Mouse (Mus musculus) liver, adult 2 months (tissue): Measurements from ENCODE around the gene Extl1. TPM values are rescaled to one million over a fixed set of nuclear protein-coding genes. Genes with fewer than 3 reads are reported as not detected.

Source experiments
- DNase-seq: peaks from one replicate; pipeline ENCODE4 v3.0.0-alpha.2; 2011; ENCODE audit warnings: low read depth, low spot score; ENCODE audit errors: extremely low read depth
- H3K27ac ChIP-seq: fragments of 200-500 bp; replicated peaks from 2 replicates; pipeline ENCODE4 v1.5.1; 2012; ENCODE audit warnings: low read depth, mild to moderate bottlenecking, control low read depth, inconsistent platforms, low read length; ENCODE audit not compliant: insufficient read depth
- H3K27me3 ChIP-seq: fragments of 200-500 bp; 2 replicates; pipeline ENCODE4 v1.6.1; 2012; ENCODE audit warnings: mild to moderate bottlenecking, moderate library complexity, low read length, inconsistent platforms; ENCODE audit not compliant: control insufficient read depth, insufficient read depth
- H3K36me3 ChIP-seq: fragments of 200-500 bp; 2 replicates; pipeline ENCODE4 v1.6.1; 2012; ENCODE audit warnings: low read length, inconsistent platforms; ENCODE audit not compliant: control insufficient read depth, insufficient read depth
- H3K4me1 ChIP-seq: fragments of 200-500 bp; 2 replicates; pipeline ENCODE4 v1.6.1; 2011; ENCODE audit warnings: low read length; ENCODE audit not compliant: control insufficient read depth, insufficient read depth
- H3K4me3 ChIP-seq: fragments of 200-500 bp; 2 replicates; pipeline ENCODE4 v1.5.1; 2011; ENCODE audit warnings: low read depth, mild to moderate bottlenecking, control low read depth, low read length, moderate library complexity; ENCODE audit not compliant: insufficient read depth
- H3K79me2 ChIP-seq: fragments of 200-500 bp; 2 replicates; pipeline ENCODE4 v1.6.1; 2012; ENCODE audit warnings: inconsistent platforms, mild to moderate bottlenecking, low read length, moderate library complexity; ENCODE audit not compliant: control insufficient read depth, insufficient read depth
- H3K9ac ChIP-seq: fragments of 200-500 bp; 2 replicates; pipeline ENCODE4 v1.6.1; 2012; ENCODE audit warnings: low read depth, mild to moderate bottlenecking, control low read depth, inconsistent platforms, low read length
- CTCF ChIP-seq: fragments of 200-500 bp; IDR thresholded peaks from 2 replicates; pipeline ENCODE4 v1.5.1; 2011; ENCODE audit warnings: low read depth, low read length, control low read depth
- POLR2A ChIP-seq: fragments of 200-500 bp; IDR thresholded peaks from 2 replicates; pipeline ENCODE4 v1.6.1; 2011; ENCODE audit warnings: low read length, control low read depth; ENCODE audit not compliant: insufficient read depth; ENCODE audit errors: extremely low read depth
- WGBS: fragments of 180-500 bp; shearing (Covaris S2); methylation state at CpG from one replicate; pipeline ENCODE4 v1.1.7; 2018; 5-methylcytosine and 5-hydroxymethylcytosine counted together
- polyA plus RNA-seq: library from polyadenylated mRNA; depleted of rRNA; stranded (reverse); fragments of >200 nt; gene quantifications from 2 replicates; pipeline ENCODE4 v1.2.3, GENCODE M21; 2012; rRNA removed
- total RNA-seq: library from RNA; depleted of rRNA; stranded (reverse); fragments of >200 nt; gene quantifications from 2 replicates; pipeline ENCODE4 v1.2.3, GENCODE M21; 2014; rRNA removed

The Extl1 gene
- total and polyA plus RNA-seq, 2 experiments: 1.6 to 6.6 TPM

DNA sequence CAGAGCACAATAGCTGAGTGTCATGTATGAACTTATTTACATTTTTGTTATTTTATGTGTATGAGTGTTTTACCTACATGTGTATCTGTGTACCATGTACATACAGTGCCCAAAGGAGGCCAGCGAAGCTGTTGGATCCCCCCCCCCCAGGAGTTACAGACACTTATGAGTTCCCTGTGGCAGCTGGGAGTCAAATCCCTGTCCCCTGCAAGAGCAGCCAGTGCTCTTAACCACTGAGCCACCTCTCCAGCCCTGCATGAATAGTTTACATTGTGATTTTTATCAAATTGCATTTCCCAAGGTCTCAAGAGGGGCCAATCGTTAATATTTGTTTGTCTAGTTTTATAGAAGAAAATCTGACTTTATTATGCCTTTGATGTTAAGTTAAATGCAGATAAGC lies 76.7 kb downstream of the Extl1 start:
- no peaks in the 10 kb centered on the region for H3K79me2 ChIP-seq
- H3K27ac ChIP-seq: no peak overlapping the region
- H3K4me1 ChIP-seq: peaks cover 4% of the 10 kb centered on the region
- no peak overlapping the region for H3K4me3 ChIP-seq
- DNase-seq: no peak
- WGBS: 47% methylated on average over 2 of the region's 2 CpGs
- H3K36me3 ChIP-seq: no peaks in the 10 kb centered on the region
- H3K27me3 ChIP-seq: no peaks in the 10 kb centered on the region
- H3K9ac ChIP-seq: no peak overlapping the region
- TF ChIP-seq CTCF: no peak
- TF ChIP-seq POLR2A: no peak

Other genes starting within 250 kb of the Extl1 start
- gene Cep85, start 196.7 kb downstream of the Extl1 start, total RNA-seq: 99.8 and 108 TPM in 2 replicates
- gene Cep85, start 196.7 kb downstream of the Extl1 start, polyA plus RNA-seq: 50.5 and 61.5 TPM in 2 replicates
- not detected in 2 replicates for gene Gm7534, start 180.8 kb downstream of the Extl1 start, total RNA-seq
- gene Gm7534, start 180.8 kb downstream of the Extl1 start, polyA plus RNA-seq: not detected in 2 replicates
- not detected in 2 replicates for gene Catsper4, start 156.5 kb downstream of the Extl1 start, total RNA-seq
- gene Catsper4, start 156.5 kb downstream of the Extl1 start, polyA plus RNA-seq: not detected in 2 replicates
- 0.07 and 0.09 TPM in 2 replicates for gene Cnksr1, start 145.5 kb downstream of the Extl1 start, total RNA-seq
- gene Cnksr1, start 145.5 kb downstream of the Extl1 start, polyA plus RNA-seq: 0.17 and 0.21 TPM in 2 replicates
- not detected in 2 replicates for gene E130218I03Rik, start 140.2 kb downstream of the Extl1 start, total RNA-seq
- not detected in 2 replicates for gene E130218I03Rik, start 140.2 kb downstream of the Extl1 start, polyA plus RNA-seq
- gene Zfp593, start 138.3 kb downstream of the Extl1 start, total RNA-seq: 2.9 and 3.2 TPM in 2 replicates
- 4.6 and 6.8 TPM in 2 replicates for gene Zfp593, start 138.3 kb downstream of the Extl1 start, polyA plus RNA-seq
- gene Gm30191, start 136.9 kb downstream of the Extl1 start, total RNA-seq: not detected in 2 replicates
- not detected in 2 replicates for gene Gm30191, start 136.9 kb downstream of the Extl1 start, polyA plus RNA-seq
- 0.13 and 0.28 TPM in 2 replicates for gene Grrp1, start 129.7 kb downstream of the Extl1 start, total RNA-seq
- gene Grrp1, start 129.7 kb downstream of the Extl1 start, polyA plus RNA-seq: 0.27 and 0.29 TPM in 2 replicates
- gene Pdik1l, start 96.0 kb downstream of the Extl1 start, total RNA-seq: 7.4 and 7.8 TPM in 2 replicates
- 2.6 and 2.7 TPM in 2 replicates for gene Pdik1l, start 96.0 kb downstream of the Extl1 start, polyA plus RNA-seq
- 0.09 TPM in 1 of 2 replicates, not detected in the other for gene Trim63, start 68.7 kb downstream of the Extl1 start, total RNA-seq
- gene Trim63, start 68.7 kb downstream of the Extl1 start, polyA plus RNA-seq: not detected in 2 replicates
- gene Slc30a2, start 40.7 kb downstream of the Extl1 start, total RNA-seq: under 0.01 and 0.07 TPM in 2 replicates
- gene Slc30a2, start 40.7 kb downstream of the Extl1 start, polyA plus RNA-seq: not detected in 2 replicates
- 74.7 and 78.2 TPM in 2 replicates for gene Pafah2, start 12.5 kb upstream of the Extl1 start, total RNA-seq
- 79.3 and 116 TPM in 2 replicates for gene Pafah2, start 12.5 kb upstream of the Extl1 start, polyA plus RNA-seq
- 4.4 and 12.8 TPM in 2 replicates for gene Stmn1, start 84.5 kb upstream of the Extl1 start, total RNA-seq
- gene Stmn1, start 84.5 kb upstream of the Extl1 start, polyA plus RNA-seq: 0.49 and 2.8 TPM in 2 replicates
- 18.7 and 20.3 TPM in 2 replicates for gene Paqr7, start 112.8 kb upstream of the Extl1 start, total RNA-seq
- gene Paqr7, start 112.8 kb upstream of the Extl1 start, polyA plus RNA-seq: 46.1 and 58.5 TPM in 2 replicates
- gene Aunip, start 127.1 kb upstream of the Extl1 start, total RNA-seq: 0.09 and 0.34 TPM in 2 replicates
- gene Aunip, start 127.1 kb upstream of the Extl1 start, polyA plus RNA-seq: not detected in 2 replicates
- gene Mtfr1l, start 151.5 kb upstream of the Extl1 start, total RNA-seq: 50.9 and 55.1 TPM in 2 replicates
- 80.1 and 96.7 TPM in 2 replicates for gene Mtfr1l, start 151.5 kb upstream of the Extl1 start, polyA plus RNA-seq
- gene Selenon, start 168.3 kb upstream of the Extl1 start, total RNA-seq: 0.74 and 1.1 TPM in 2 replicates
- 1.2 and 2.4 TPM in 2 replicates for gene Selenon, start 168.3 kb upstream of the Extl1 start, polyA plus RNA-seq